8 mouse cellular contexts compared by ENCODE assay signal in the genomic region with DNA sequence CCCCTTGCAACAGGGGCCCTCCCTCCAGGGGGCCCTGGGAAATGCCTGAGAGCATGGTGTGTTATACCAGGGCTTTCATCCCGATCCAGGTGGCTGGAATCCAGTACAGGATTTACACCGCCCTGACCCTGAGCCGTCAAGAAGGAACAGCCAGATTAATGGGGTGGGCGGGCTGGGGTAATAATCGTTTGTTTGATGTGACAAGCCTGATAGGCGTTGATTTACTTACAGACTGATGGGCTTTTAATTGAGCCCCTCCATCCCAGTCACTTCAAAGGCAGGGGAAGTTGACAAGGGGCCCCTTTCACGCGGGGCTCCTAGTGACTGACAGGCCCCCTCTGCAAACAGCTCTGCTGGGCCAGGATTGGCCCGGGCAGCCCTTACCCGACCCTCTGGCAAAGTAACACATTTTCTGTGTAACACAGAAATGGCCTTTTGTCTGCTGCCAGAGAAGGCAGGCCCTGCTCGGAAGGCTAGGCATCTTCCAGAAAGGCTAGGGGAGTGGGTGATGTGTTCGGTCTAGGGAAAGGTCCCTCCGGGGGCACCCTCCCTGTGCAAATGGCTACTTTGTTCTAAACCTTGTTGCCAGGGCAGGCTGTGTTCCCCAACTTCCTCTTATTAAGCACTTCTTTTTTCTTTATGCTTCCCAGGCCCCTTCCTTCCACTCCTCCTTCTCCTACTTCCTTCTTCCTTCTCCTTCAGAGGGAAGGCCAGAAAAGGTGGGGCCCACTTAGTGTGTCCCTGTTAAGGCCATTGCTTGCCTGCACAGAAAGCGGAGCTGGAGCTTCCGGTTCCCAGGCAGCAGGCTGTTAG. TPM values are rescaled to one million over a fixed set of nuclear protein-coding genes. Genes with fewer than 3 reads are reported as not detected.
A peak's percentile ranks its signal among the peaks of the same experiment; 100 is the strongest.
DNase-seq lines count a peak whose midpoint lies in the region; ATAC-seq lines count a peak whose summit lies in the region.

No protein-coding gene starts in this region.

- peak; percentile 23 to 55 for DNase-seq in frontal cortex, postnatal 14 days (ENCODE audit: low spot score in 2 of 2)
- no peak for DNase-seq in frontal cortex, postnatal 36 days (ENCODE audit: low spot score in 2 of 2)
- DNase-seq in right cerebral cortex, adult 18-20 months: peak; percentile 16
- DNase-seq in right cerebral cortex, postnatal 36 days (ENCODE audit: low spot score in 2 of 2): no peak
- peak; percentile 94 for DNase-seq in midbrain, embryonic 11.5 days (ENCODE audit: low spot score, missing footprints)
- peak; percentile 43 for DNase-seq in testis, postnatal 14 days (ENCODE audit: low spot score)
- no peak for DNase-seq in thymus, postnatal 0 days (ENCODE audit: low spot score)

- 0 out of 2 replicates have a peak, but pooled peaks cover 3% of the 10 kb centered on the region for H3K9me3 ChIP-seq in hindbrain, embryonic 13.5 days
- H3K9me3 ChIP-seq in midbrain, embryonic 11.5 days (ENCODE audit: control insufficient read depth, low read length): no peaks in the 10 kb centered on the region

- 8% methylated on average over 15 of the region's 15 CpGs for WGBS in hindbrain, embryonic 13.5 days
- 7% methylated on average over 15 of the region's 15 CpGs for WGBS in midbrain, embryonic 11.5 days

- H3K9ac ChIP-seq in hindbrain, embryonic 13.5 days: no peak overlapping the region
- H3K9ac ChIP-seq in midbrain, embryonic 11.5 days (ENCODE audit: low read length): no peak overlapping the region

- no peaks in the 10 kb centered on the region for H3K36me3 ChIP-seq in hindbrain, embryonic 13.5 days
- no peaks in the 10 kb centered on the region for H3K36me3 ChIP-seq in midbrain, embryonic 11.5 days (ENCODE audit: control insufficient read depth, insufficient read depth, low read length)

- peak; percentile 93 for ATAC-seq in hindbrain, embryonic 13.5 days (ENCODE audit: low FRiP score)
- peak; percentile 95 for ATAC-seq in midbrain, embryonic 11.5 days (ENCODE audit: low FRiP score)

- peak overlapping the region; percentile 60; the same call in 1 of the 2 replicates for H3K27ac ChIP-seq in hindbrain, embryonic 13.5 days
- no peak overlapping the region for H3K27ac ChIP-seq in midbrain, embryonic 11.5 days (ENCODE audit: low read depth, low read length)

- H3K4me1 ChIP-seq in hindbrain, embryonic 13.5 days (replicated peaks): peaks cover 22% of the 10 kb centered on the region
- peaks cover 9% of the 10 kb centered on the region; the same call in 1 of the 2 replicates for H3K4me1 ChIP-seq in midbrain, embryonic 11.5 days (ENCODE audit: control insufficient read depth, insufficient read depth, low read length)

- peaks cover 74% of the 10 kb centered on the region for H3K27me3 ChIP-seq in hindbrain, embryonic 13.5 days
- H3K27me3 ChIP-seq in midbrain, embryonic 11.5 days (ENCODE audit: control insufficient read depth, insufficient read depth, low read length): peaks cover 11% of the 10 kb centered on the region

- H3K4me2 ChIP-seq in hindbrain, embryonic 13.5 days: peak overlapping the region; percentile 24; the same call in 1 of the 2 replicates
- peak overlapping the region; percentile 10; the same call in 1 of the 2 replicates for H3K4me2 ChIP-seq in midbrain, embryonic 11.5 days

- no peak overlapping the region for H3K4me3 ChIP-seq in hindbrain, embryonic 13.5 days
- no peak overlapping the region for H3K4me3 ChIP-seq in midbrain, embryonic 11.5 days (ENCODE audit: low read depth, low read length)

RNA-seq across cellular contexts. Expression of a gene that starts 15.7 kb away (rescaled TPM):
- 18.5 and 19.1 TPM in 2 replicates for polyA plus RNA-seq in hindbrain, embryonic 13.5 days (2015; fragmentation: Nextera tagmentation; extraction: Ambion mirVana)
- 10.3 and 10.8 TPM in 2 replicates for polyA plus RNA-seq in midbrain, embryonic 11.5 days (2014; fragmentation: Nextera tagmentation; extraction: Ambion mirVana)
- 12.9 and 14.7 TPM in 2 replicates for polyA plus RNA-seq in thymus, postnatal 0 days (2015; fragmentation: Nextera tagmentation; extraction: Ambion mirVana)

Comparison
In these comparisons a context has a peak if more than half of its experiments do, and no peak if none do; other contexts are left out.
1. DNase-seq: peak in frontal cortex, postnatal 14 days (2 of 2), right cerebral cortex, adult 18-20 months (single experiment), midbrain, embryonic 11.5 days (single experiment) and testis, postnatal 14 days (single experiment); none in frontal cortex, postnatal 36 days (0 of 2), right cerebral cortex, postnatal 36 days (0 of 2) and thymus, postnatal 0 days (single experiment).